Mouse (Mus musculus) hindbrain, embryonic 11.5 days (tissue): ENCODE measurements around the gene Tomt. TPM values are rescaled to one million over a fixed set of nuclear protein-coding genes. Genes with fewer than 3 reads are reported as not detected.

ENCODE experiments used
- ATAC-seq: fragments of 200-750 bp; cut with Nextera tagmentation; 2 replicates; pipeline ENCODE4 v1.8.0; 2017; ENCODE audit warnings: mild to moderate bottlenecking, moderate TSS enrichment, moderate library complexity; ENCODE audit not compliant: low FRiP score
- DNase-seq: peaks from one replicate; pipeline ENCODE4 v3.0.0-alpha.2; 2015; ENCODE audit warnings: low spot score
- H3K27ac ChIP-seq: fragments of 300-500 bp; sonication (generic); 2 replicates; pipeline ENCODE4 v1.5.1; 2014; ENCODE audit warnings: mild to moderate bottlenecking, low read depth, low read length
- H3K27me3 ChIP-seq: fragments of 300-500 bp; sonication (generic); 2 replicates; pipeline ENCODE4 v1.6.1; 2014; ENCODE audit warnings: mild to moderate bottlenecking, low read length, moderate library complexity, mixed read lengths; ENCODE audit not compliant: control insufficient read depth, insufficient read depth
- H3K36me3 ChIP-seq: fragments of 300-500 bp; sonication (generic); 2 replicates; pipeline ENCODE4 v1.6.1; 2014; ENCODE audit warnings: mild to moderate bottlenecking, low read length, moderate library complexity, mixed read lengths; ENCODE audit not compliant: control insufficient read depth, insufficient read depth
- H3K4me1 ChIP-seq: fragments of 300-500 bp; sonication (generic); replicated peaks from 2 replicates; pipeline ENCODE4 v1.6.1; 2014; ENCODE audit warnings: low read length, mixed read lengths; ENCODE audit not compliant: control insufficient read depth, insufficient read depth
- H3K4me2 ChIP-seq: fragments of 300-500 bp; sonication (generic); replicated peaks from 2 replicates; pipeline ENCODE4 v1.6.1; 2014; ENCODE audit warnings: mild to moderate bottlenecking, low read depth, low read length
- H3K4me3 ChIP-seq: fragments of 300-500 bp; sonication (generic); 2 replicates; pipeline ENCODE4 v1.5.1; 2014; ENCODE audit warnings: low read depth, low read length
- H3K9ac ChIP-seq: fragments of 300-500 bp; sonication (generic); 2 replicates; pipeline ENCODE4 v1.6.1; 2014; ENCODE audit warnings: low read depth, low read length
- H3K9me3 ChIP-seq: fragments of 300-500 bp; sonication (generic); 2 replicates; pipeline ENCODE4 v1.6.1; 2016; ENCODE audit warnings: low read length; ENCODE audit not compliant: control insufficient read depth
- WGBS: fragments of 180-500 bp; shearing (Covaris S2); extraction: QIAGEN DNeasy Blood & Tissue Kit; methylation state at CpG from one replicate; pipeline ENCODE4 v1.1.7; 2014; 5-methylcytosine and 5-hydroxymethylcytosine counted together
- polyA plus RNA-seq: library from polyadenylated mRNA; unstranded; fragments of >200 nt; fragmentation: Nextera tagmentation; extraction: Ambion mirVana; gene quantifications from 2 replicates; pipeline ENCODE4 v1.2.1, GENCODE M21; 2014

The Tomt gene
- polyA plus RNA-seq, 1 experiment from 2014 or later, result 0.48 TPM

- under 1% methylated on average over 56 of the region's 57 CpGs for WGBS
- peak overlapping the region; percentile 46 for H3K4me2 ChIP-seq
- DNase-seq (peak; percentile 97), ATAC-seq (peak; percentile 99)
- H3K27me3 ChIP-seq, result no peaks in the 10 kb centered on the region
- no peaks in the 10 kb centered on the region for H3K36me3 ChIP-seq
- no peaks in the 10 kb centered on the region for H3K4me1 ChIP-seq
- H3K9me3 ChIP-seq, result no peaks in the 10 kb centered on the region
- peak overlapping the region; percentile 57 for H3K9ac ChIP-seq
- H3K4me3 ChIP-seq, result peak overlapping the region; percentile 56
- H3K27ac ChIP-seq, result peak overlapping the region; percentile 89
These were observed 9.8 kb downstream of the Tomt start for GRCm38 (mm10) chr7:101896104-101897066.

DNA sequence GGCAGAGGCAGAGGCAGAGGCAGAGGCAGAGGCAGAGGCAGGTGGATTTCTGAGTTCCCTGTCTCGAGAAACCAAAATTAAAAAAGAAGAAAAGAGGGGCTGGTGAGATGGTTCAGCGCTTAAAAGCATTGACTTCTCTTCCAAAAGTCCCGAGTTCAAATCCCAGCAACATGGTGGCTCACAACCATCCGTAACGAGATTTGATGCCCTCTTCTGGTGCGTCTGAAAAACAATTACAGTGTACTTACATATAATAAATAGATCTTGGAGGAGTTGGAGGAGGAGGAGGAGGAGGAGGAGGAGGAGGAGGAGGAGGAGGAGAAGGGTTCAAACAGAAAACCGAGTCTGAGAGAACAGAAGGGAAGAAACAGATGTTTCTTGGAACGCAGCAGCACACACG lies 10.5 kb downstream of the Tomt start:
- 37% methylated on average over 9 of the region's 9 CpGs for WGBS
- Histone ChIP-seq H3K36me3 (no peaks in the 10 kb centered on the region), H3K4me3 (peak overlapping the region; percentile 56), H3K9ac (peak overlapping the region; percentile 57; the same call in 1 of the 2 replicates), H3K27ac (no peak overlapping the region), H3K9me3 (no peaks in the 10 kb centered on the region), H3K4me2 (peak overlapping the region; percentile 22), H3K27me3 (no peaks in the 10 kb centered on the region), H3K4me1 (no peaks in the 10 kb centered on the region)
- no peak for DNase-seq
- ATAC-seq, result no peak

GRCm38 (mm10) chr7:101888460-101888859 lies 17.7 kb downstream of the Tomt start:
- H3K4me2 ChIP-seq, result no peak overlapping the region
- 86% methylated on average over 4 of the region's 4 CpGs for WGBS
- no peak overlapping the region for H3K9ac ChIP-seq
- no peaks in the 10 kb centered on the region for H3K9me3 ChIP-seq
- H3K27me3 ChIP-seq, result no peaks in the 10 kb centered on the region
- no peaks in the 10 kb centered on the region for H3K4me1 ChIP-seq
- DNase-seq (no peak), ATAC-seq (no peak)
- H3K27ac ChIP-seq, result no peak overlapping the region
- no peak overlapping the region for H3K4me3 ChIP-seq
- H3K36me3 ChIP-seq, result no peaks in the 10 kb centered on the region

- DNase-seq (no peak), ATAC-seq (no peak)
- no peaks in the 10 kb centered on the region for H3K27me3 ChIP-seq
- H3K4me2 ChIP-seq, result no peak overlapping the region
- H3K27ac ChIP-seq, result no peak overlapping the region
- no peaks in the 10 kb centered on the region for H3K9me3 ChIP-seq
- H3K4me3 ChIP-seq, result no peak overlapping the region
- no peaks in the 10 kb centered on the region for H3K36me3 ChIP-seq
- no peaks in the 10 kb centered on the region for H3K4me1 ChIP-seq
- 83% methylated on average over 6 of the region's 6 CpGs for WGBS
- no peak overlapping the region for H3K9ac ChIP-seq
These were observed 19.9 kb downstream of the Tomt start for GRCm38 (mm10) chr7:101886274-101886673.

GRCm38 (mm10) chr7:101884160-101884559 lies 22.0 kb downstream of the Tomt start:
- no peak for DNase-seq
- WGBS, result 100% methylated on average over 4 of the region's 4 CpGs
- ATAC-seq, result no peak

DNA sequence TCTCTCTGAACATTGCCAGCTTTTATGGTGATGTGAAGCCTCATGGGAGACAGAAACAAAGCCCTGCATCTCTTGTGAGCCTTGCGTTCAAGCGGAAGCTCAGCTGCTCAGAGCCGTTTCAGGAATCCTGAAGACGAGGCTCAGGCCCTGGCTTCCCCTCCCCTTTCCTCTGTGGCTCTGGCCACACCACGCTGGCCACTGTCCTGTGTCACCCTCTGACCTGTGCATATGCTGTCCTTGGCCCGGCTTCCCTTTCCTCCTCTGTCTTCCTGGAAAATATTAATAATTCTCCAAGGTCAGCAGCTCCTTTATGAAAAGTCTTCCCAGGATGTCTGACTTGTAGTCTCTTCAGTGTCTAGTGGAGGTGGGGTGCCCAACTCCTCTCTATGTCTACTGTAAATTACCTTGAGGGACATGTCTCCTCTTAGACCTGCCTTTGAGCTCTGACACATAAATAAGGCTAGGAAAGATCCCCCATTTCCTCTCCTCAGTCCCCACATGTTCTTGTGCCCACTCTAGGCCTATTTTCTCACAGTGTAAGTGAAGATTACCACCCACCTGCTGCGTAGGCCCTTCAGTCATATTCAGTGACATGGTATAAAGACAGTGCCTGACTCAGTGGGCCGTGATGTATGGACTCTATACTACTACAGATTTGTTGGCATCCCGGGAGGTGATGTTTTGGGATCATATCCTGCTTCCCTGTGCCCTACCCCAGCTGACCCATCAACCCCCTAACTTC lies 23.6 kb downstream of the Tomt start:
- Histone ChIP-seq H3K27ac (no peak overlapping the region), H3K9me3 (no peaks in the 10 kb centered on the region), H3K4me3 (no peak overlapping the region), H3K4me1 (no peaks in the 10 kb centered on the region), H3K9ac (no peak overlapping the region), H3K36me3 (no peaks in the 10 kb centered on the region), H3K4me2 (no peak overlapping the region), H3K27me3 (no peaks in the 10 kb centered on the region)
- WGBS, result 61% methylated on average over 9 of the region's 9 CpGs
- no peak for DNase-seq
- no peak for ATAC-seq

More at GRCm38 (mm10) chr7:101884160-101884559, 22.0 kb downstream of the Tomt start:
- Histone ChIP-seq H3K27ac (no peak overlapping the region), H3K4me2 (no peak overlapping the region), H3K27me3 (no peaks in the 10 kb centered on the region), H3K4me1 (no peaks in the 10 kb centered on the region), H3K36me3 (no peaks in the 10 kb centered on the region), H3K9ac (no peak overlapping the region), H3K4me3 (no peak overlapping the region), H3K9me3 (no peaks in the 10 kb centered on the region)

DNA sequence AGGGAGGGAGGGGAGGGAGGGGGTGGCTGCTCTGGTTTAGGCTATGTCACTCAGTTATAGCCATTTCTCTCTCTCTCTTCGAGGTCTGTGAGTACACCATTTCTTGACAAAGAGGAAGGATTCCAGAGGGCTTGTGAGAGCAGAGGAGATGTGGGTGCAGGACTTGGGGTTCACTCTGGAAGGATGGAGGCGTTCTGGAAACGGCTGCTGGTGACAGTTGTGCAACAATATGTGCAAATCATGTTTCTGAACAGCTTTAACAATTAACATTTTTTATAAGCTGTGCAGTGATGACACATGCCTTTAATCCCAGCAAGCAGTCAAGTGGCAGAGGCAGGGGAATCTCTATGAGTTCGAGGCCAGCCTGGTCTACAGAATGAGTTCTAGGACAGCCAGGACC lies 25.3 kb downstream of the Tomt start:
- no peak for DNase-seq
- no peak overlapping the region for H3K9ac ChIP-seq
- ATAC-seq, result no peak
- WGBS, result 75% methylated on average over 4 of the region's 4 CpGs
- H3K4me1 ChIP-seq, result no peaks in the 10 kb centered on the region
- no peaks in the 10 kb centered on the region for H3K9me3 ChIP-seq
- no peak overlapping the region for H3K27ac ChIP-seq
- H3K4me2 ChIP-seq, result no peak overlapping the region
- H3K27me3 ChIP-seq, result no peaks in the 10 kb centered on the region
- H3K4me3 ChIP-seq, result no peak overlapping the region
- no peaks in the 10 kb centered on the region for H3K36me3 ChIP-seq

GRCm38 (mm10) chr7:101875978-101876377 lies 30.2 kb downstream of the Tomt start:
- H3K4me1 ChIP-seq, result no peaks in the 10 kb centered on the region
- H3K4me3 ChIP-seq, result no peak overlapping the region
- 92% methylated on average over 1 of the region's 1 CpGs for WGBS
- no peak overlapping the region for H3K4me2 ChIP-seq
- H3K9me3 ChIP-seq, result no peaks in the 10 kb centered on the region
- no peaks in the 10 kb centered on the region for H3K36me3 ChIP-seq
- H3K27ac ChIP-seq, result no peak overlapping the region
- no peak for DNase-seq
- ATAC-seq, result no peak
- no peak overlapping the region for H3K9ac ChIP-seq
- no peaks in the 10 kb centered on the region for H3K27me3 ChIP-seq
